Mouse (Mus musculus) midbrain, embryonic 16.5 days (tissue): ENCODE results near the gene Uqcc3. TPM values are rescaled to one million over a fixed set of nuclear protein-coding genes. Genes with fewer than 3 reads are reported as not detected.
A peak's percentile ranks its signal among the peaks of the same experiment; 100 is the strongest.
"Not testable (repeated sequence)": the region's sequence is repeated elsewhere in the genome, so short reads cannot be mapped to it uniquely, and the experiment has no call there.

Experiments used
- ATAC-seq: fragments of 200-750 bp; cut with Nextera tagmentation; 2 replicates; pipeline ENCODE4 v1.8.0; 2017; ENCODE audit warnings: moderate TSS enrichment
- H3K27ac ChIP-seq: fragments of 300-500 bp; sonication (generic); 2 replicates; pipeline ENCODE4 v1.5.1; 2014; ENCODE audit warnings: mild to moderate bottlenecking, low read length, mixed read lengths
- H3K27me3 ChIP-seq: fragments of 300-500 bp; sonication (generic); 2 replicates; pipeline ENCODE4 v1.6.1; 2014; ENCODE audit warnings: low read depth, low read length, mixed read lengths; ENCODE audit not compliant: control insufficient read depth, insufficient read depth
- H3K36me3 ChIP-seq: fragments of 300-500 bp; sonication (generic); 2 replicates; pipeline ENCODE4 v1.6.1; 2014; ENCODE audit warnings: mild to moderate bottlenecking, low read length, moderate library complexity, mixed read lengths; ENCODE audit not compliant: control insufficient read depth, insufficient read depth
- H3K4me1 ChIP-seq: fragments of 300-500 bp; sonication (generic); 2 replicates; pipeline ENCODE4 v1.6.1; 2014; ENCODE audit warnings: mild to moderate bottlenecking, low read length, mixed read lengths; ENCODE audit not compliant: control insufficient read depth, insufficient read depth
- H3K4me2 ChIP-seq: fragments of 300-500 bp; sonication (generic); 2 replicates; pipeline ENCODE4 v1.6.1; 2014; ENCODE audit warnings: mild to moderate bottlenecking, low read length, mixed read lengths
- H3K4me3 ChIP-seq: fragments of 300-500 bp; sonication (generic); 2 replicates; pipeline ENCODE4 v1.5.1; 2014; ENCODE audit warnings: low read depth, mild to moderate bottlenecking, low read length, moderate library complexity, mixed read lengths
- H3K9ac ChIP-seq: fragments of 300-500 bp; sonication (generic); 2 replicates; pipeline ENCODE4 v1.6.1; 2014; ENCODE audit warnings: low read depth, low read length, mixed read lengths
- H3K9me3 ChIP-seq: fragments of 300-500 bp; sonication (generic); replicated peaks from 2 replicates; pipeline ENCODE4 v1.6.1; 2014; ENCODE audit warnings: mild to moderate bottlenecking, low read length, mixed read lengths; ENCODE audit not compliant: control insufficient read depth, poor library complexity, severe bottlenecking
- WGBS: fragments of 180-500 bp; shearing (Covaris S2); extraction: QIAGEN DNeasy Blood & Tissue Kit; methylation state at CpG from one replicate; pipeline ENCODE4 v1.1.7; 2014; 5-methylcytosine and 5-hydroxymethylcytosine counted together
- polyA plus RNA-seq: library from polyadenylated mRNA; unstranded; fragments of >200 nt; fragmentation: Nextera tagmentation; extraction: Ambion mirVana; gene quantifications from 2 replicates; pipeline ENCODE4 v1.2.1, GENCODE M21; 2015

The Uqcc3 gene
- polyA plus RNA-seq, 1 experiment from 2014 or later: 54.5 TPM

DNA sequence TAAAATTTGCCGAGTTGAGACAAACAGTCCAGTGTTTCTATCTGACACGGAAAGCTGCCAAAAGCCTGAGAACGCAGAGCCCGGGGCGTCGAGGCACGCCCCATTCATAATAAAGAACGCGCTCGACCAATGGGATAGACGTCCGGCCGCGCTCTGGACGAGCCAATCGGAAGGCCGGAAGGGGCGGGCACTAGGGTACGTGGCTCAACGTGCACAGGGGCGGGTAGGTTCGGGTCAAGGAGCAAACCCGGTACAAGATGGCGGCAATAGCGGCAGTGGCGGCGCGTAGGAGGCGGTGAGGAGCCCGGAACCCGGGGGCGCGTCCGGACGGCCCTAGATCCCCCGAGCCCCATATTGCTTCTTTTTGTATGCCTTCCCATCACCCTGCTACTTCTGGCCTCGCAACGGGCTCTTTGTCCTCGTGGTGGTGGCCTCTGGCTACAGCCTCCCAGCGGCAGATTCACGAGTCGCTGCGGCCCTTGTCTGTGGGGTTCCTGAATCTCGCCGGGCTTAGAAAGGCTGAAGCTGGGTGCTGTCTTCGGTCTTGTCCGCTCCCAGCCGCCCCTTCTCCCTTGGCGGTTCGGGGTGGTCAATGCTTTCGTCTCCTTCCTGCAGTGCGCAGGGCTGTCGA, 17.3 kb upstream of the Uqcc3 start, which contains the start of gene Ganab:
Ganab (plus strand) TSS at position 207 of the 631 bp plus-strand sequence.
- H3K4me1 ChIP-seq: peaks cover 27% of the 10 kb centered on the region
- no peaks in the 10 kb centered on the region for H3K9me3 ChIP-seq
- ATAC-seq: peak; percentile 99
- peak within 1 kb of the TSS; percentile 84 for H3K4me2 ChIP-seq
- peaks cover 10% of the 10 kb centered on the region for H3K36me3 ChIP-seq
- H3K4me3 ChIP-seq: peak within 1 kb of the TSS; percentile 71
- H3K27me3 ChIP-seq: no peaks in the 10 kb centered on the region
- WGBS: 1% methylated on average over 53 of the region's 53 CpGs
- peak within 1 kb of the TSS; percentile 88 for H3K9ac ChIP-seq
- peak within 1 kb of the TSS; percentile 91 for H3K27ac ChIP-seq

DNA sequence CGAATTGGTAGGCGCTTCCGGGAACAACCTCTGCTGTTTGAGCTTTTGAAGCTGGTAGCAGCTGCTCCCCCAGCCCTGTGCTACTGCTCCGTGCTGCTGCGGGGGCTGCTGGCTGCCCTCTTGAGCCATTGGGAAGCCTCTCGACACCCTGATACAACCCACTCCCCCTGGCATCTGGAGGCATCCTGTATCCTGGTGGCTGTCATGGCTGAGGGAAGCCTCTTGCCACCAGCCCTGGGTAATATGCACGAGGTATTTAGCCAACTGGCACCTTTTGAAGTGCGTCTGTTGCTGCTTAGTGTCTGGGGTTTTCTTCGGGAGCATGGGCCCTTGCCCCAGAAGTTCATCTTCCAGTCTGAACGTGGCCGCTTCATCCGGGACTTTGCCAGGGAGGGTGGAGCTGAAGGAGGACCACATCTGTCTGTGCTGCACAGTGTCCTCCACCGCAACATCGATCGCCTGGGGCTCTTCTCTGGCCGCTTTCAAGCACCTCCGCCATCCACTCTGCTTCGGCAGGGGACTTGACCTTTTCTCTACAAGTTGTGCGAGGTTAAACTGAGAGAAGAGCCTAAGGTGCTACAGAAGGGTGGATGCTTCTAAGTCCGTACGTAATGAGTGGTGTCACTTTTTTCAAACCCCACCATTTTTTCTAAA, 16.6 kb upstream of the Uqcc3 start:
- H3K4me1 ChIP-seq: peaks cover 27% of the 10 kb centered on the region

DNA sequence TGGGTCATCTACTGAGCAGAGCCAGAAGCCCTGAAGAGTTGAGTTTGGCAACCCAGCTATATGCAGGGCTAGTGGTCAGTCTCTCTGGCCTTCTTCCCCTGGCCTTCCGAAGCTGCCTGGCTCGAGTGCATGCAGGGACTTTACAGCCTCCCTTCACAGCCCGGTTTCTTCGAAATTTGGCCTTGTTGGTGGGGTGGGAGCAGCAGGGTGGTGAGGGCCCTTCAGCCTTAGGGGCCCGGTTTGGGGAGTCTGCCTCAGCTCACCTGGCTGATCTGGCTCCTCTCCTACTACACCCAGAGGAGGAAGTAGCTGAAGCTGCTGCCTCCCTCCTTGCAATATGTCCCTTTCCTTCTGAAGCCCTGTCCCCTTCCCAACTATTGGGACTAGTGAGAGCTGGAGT, 15.5 kb upstream of the Uqcc3 start:
- peaks cover 27% of the 10 kb centered on the region for H3K4me1 ChIP-seq
- H3K4me3 ChIP-seq, H3K27ac ChIP-seq, H3K27me3 ChIP-seq, H3K36me3 ChIP-seq, H3K4me2 ChIP-seq, H3K9ac ChIP-seq, H3K9me3 ChIP-seq, ATAC-seq: not testable (repeated sequence)
- 83% methylated on average over 5 of the region's 5 CpGs for WGBS

More for the DNA sequence above, 16.6 kb upstream of the Uqcc3 start:
- H3K4me3 ChIP-seq: peak overlapping the region; percentile 71
- H3K27me3 ChIP-seq, H3K9me3 ChIP-seq, H3K36me3 ChIP-seq: not testable (repeated sequence)
- peak; percentile 60 for ATAC-seq
- peak overlapping the region; percentile 84 for H3K4me2 ChIP-seq
- WGBS: 21% methylated on average over 21 of the region's 21 CpGs
- peak overlapping the region; percentile 75 for H3K27ac ChIP-seq
- H3K9ac ChIP-seq: peak overlapping the region; percentile 57

DNA sequence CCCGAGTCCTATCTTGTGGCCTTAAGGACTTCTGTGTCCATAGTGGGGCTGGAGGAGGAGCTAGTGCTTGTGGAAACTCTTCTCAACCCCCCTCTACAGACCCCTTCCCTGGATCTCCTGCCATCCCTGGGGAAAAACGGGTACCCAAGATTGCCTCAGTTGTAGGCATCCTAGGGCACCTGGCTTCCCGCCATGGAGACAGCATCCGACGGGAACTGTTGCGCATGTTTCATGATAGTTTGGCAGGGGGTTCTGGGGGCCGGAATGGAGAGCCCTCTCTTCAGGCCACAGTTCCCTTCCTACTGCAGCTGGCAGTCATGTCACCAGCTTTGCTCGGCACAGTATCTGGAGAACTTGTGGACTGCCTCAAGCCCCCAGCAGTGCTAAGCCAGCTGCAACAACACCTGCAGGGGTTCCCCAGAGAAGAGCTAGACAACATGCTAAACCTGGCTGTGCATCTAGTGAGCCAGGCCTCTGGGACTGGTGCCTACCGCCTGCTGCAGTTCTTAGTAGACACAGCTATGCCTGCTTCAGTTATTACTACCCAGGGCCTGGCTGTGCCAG, 14.8 kb upstream of the Uqcc3 start:
- Histone ChIP-seq H3K36me3 (peaks cover 6% of the 10 kb centered on the region; the same call in 1 of the 2 replicates), H3K9ac (no peak overlapping the region), H3K9me3 (no peaks in the 10 kb centered on the region), H3K27me3 (no peaks in the 10 kb centered on the region), H3K4me3 (no peak overlapping the region), H3K4me2 (no peak overlapping the region), H3K4me1 (peaks cover 27% of the 10 kb centered on the region), H3K27ac (no peak overlapping the region)
- ATAC-seq: no peak
- 91% methylated on average over 9 of the region's 9 CpGs for WGBS

DNA sequence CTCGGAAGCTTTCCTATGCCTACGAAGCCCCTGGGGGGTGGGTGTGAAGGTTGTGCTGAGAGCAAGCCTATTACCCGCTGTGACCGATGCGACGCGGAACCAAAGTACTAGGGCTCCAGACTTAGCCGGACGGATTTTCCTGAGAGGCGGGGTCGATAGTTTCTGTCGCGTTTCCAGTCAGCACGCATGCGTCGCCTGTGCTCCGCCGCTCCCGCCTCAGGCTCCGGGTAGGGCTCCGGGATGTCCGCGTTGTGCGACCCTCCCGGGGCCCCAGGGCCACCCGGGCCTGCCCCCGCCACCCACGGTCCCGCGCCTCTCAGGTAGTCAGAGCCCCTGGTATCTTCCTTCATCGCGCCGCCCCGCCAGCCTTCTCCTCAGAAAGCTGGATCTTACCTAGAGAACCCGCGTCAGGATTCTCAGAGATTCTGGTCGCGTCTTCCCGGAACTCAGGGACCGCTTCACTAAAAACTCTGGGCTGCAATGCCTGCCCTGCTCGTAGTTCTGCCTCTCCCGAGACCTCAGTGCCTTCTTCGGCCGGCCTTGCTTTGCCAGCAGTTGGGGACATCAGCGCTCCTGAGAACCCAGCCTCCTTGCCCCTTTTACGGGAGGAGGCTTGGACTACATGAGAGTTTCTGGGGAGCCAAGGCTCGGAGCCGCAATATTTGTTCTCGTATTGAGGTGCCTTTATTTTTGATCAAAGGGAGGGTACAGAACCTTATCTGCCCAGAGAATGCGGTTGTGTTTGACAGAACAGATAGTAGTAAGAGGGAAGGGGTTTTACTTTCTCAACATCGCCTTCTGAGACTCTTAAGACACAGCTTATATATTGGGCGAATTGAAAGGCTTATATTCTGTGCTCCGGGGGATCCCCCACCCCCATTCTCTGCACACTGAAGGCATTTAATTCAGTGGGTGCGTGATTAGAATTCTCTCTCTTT, 12.4 kb upstream of the Uqcc3 start, which contains the start of gene Ints5:
Ints5 (plus strand) TSS at position 177 of the 938 bp plus-strand sequence.
- Histone ChIP-seq H3K4me3 (peak within 1 kb of the TSS; percentile 88), H3K4me1 (peaks cover 26% of the 10 kb centered on the region), H3K27me3 (no peaks in the 10 kb centered on the region), H3K36me3 (peaks cover 6% of the 10 kb centered on the region; the same call in 1 of the 2 replicates), H3K9ac (peak within 1 kb of the TSS; percentile 95), H3K9me3 (no peaks in the 10 kb centered on the region), H3K4me2 (peak within 1 kb of the TSS; percentile 90), H3K27ac (peak within 1 kb of the TSS; percentile 89)
- WGBS: 3% methylated on average over 53 of the region's 54 CpGs
- peak; percentile 49 for ATAC-seq

DNA sequence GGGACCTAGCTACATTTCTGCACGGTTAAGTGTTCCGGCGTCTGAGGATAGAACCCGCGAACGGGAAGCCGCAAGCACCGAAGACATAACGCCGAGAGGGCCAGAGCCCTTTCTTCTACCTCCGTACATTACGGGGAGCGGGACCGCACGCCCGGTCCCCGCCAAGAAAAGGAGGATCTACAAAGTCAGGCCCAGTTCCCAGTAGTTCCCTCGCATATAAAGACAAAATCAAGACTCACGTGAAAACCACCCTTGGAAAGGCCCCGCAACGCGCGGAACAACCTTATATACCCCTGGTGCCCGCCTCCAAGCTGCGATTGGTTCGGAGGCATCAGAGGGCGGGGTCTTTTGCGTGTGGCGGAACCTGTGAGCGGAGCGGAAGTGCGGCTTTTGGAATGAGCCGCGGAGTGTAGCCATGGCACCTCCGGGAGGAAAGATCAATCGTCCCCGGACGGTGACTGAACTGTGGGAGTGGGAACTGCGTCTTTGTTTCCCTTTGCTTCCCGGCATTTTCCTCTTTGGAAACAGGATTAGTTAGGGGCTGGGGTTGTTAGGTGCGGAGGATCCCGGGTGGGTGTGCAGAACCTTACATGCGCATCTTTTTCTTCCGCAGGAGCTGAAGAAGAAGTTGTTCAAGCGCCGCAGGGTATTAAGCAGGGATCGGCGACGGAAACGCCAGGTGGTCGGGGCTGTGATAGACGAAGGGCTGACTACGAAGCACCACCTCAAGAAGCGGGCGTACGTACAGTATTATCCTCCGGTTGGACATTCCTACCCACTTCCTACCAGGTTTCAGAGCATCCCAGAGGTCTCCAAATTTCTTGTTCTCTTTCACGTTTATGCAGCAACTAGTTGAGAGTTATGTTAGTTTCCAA, 8.0 kb upstream of the Uqcc3 start, which contains the start of the genes 1810009A15Rik and Gm49416:
1810009A15Rik (plus strand) TSS at position 343 of the 875 bp plus-strand sequence.
Gm49416 (plus strand) TSS at position 416 of the 875 bp plus-strand sequence.
- H3K36me3 ChIP-seq: no peaks in the 10 kb centered on the region
- H3K9me3 ChIP-seq: no peaks in the 10 kb centered on the region
- H3K4me1 ChIP-seq: peaks cover 24% of the 10 kb centered on the region
- H3K4me2 ChIP-seq: peak within 1 kb of the TSS; percentile 90
- H3K9ac ChIP-seq: peak within 1 kb of the TSS; percentile 70
- no peaks in the 10 kb centered on the region for H3K27me3 ChIP-seq
- WGBS: under 1% methylated on average over 58 of the region's 58 CpGs
- peak; percentile 95 for ATAC-seq
- peak within 1 kb of the TSS; percentile 88 for H3K27ac ChIP-seq
- H3K4me3 ChIP-seq: peak within 1 kb of the TSS; percentile 71

DNA sequence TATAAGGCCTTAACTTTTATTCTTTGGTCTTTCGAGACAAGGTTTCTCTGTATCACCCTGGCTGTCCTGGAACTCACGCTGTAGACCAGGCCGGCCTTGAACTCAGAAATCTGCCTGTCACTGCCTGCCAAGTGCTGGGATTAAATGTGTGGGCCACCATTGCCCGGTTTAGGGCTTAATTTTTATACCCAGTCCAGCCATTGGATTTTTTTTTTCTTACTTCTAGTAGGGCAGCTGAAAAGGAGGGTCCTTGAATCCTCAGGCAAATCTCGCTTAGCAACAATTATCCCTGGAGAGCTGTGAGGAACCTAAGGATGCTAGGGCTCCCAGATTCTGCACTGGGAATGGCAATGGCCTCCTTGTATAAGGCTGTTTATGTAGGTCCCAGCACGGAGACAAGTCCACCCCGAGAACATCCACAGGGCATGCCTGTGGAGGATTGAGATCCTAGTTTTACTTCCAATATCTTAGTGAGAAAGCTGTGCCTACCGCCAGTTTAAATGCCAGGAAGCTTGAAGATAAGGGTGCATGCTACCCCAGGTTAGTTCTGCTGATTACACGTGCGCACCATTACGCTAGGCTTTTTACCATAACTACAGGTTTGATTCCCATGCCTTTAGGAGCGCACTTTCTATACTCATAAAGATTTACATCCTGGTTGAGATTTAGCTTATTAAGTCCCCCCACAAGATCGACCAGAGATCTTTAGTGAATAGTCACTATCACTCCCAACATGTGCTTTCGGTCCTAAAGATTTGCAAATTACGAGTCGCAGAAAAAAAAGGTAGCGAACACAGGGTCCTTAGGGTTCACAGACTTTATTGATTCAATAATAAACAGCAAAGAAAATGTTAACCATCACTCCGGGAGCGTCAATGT, 7.1 kb upstream of the Uqcc3 start:
- no peaks in the 10 kb centered on the region for H3K36me3 ChIP-seq
- whole genome bisulfite sequencing: 16% methylated on average over 19 of the region's 19 CpGs
- peak overlapping the region; percentile 90 for H3K4me2 ChIP-seq
- peak overlapping the region; percentile 88; the same call in 1 of the 2 replicates for H3K27ac ChIP-seq
- H3K27me3 ChIP-seq: no peaks in the 10 kb centered on the region
- peak overlapping the region; percentile 70 for H3K9ac ChIP-seq
- H3K4me1 ChIP-seq: peaks cover 19% of the 10 kb centered on the region
- no peaks in the 10 kb centered on the region for H3K9me3 ChIP-seq
- peak overlapping the region; percentile 71 for H3K4me3 ChIP-seq
- no peak for ATAC-seq
